Mouse (Mus musculus): ENCODE results near the gene Kif3a. TPM values are rescaled to one million over a fixed set of nuclear protein-coding genes. Genes with fewer than 3 reads are reported as not detected.
A peak's percentile ranks its signal among the peaks of the same experiment; 100 is the strongest.

Kif3a gene
- total and polyA plus RNA-seq, 3 experiments, result 7.7 to 26.5 (median 18.3) TPM

- TF ChIP-seq MAFK (IDR thresholded peaks at IDR 0.05; ENCODE audit: insufficient replicate concordance, low read length), result no peak
- TF ChIP-seq ELF1 (IDR thresholded peaks at IDR 0.05; ENCODE audit: low read depth, low read length), result 0 out of 2 replicates have a peak, but pooled peaks have one; percentile 37
- 0 out of 2 replicates have a peak, but pooled peaks have one; percentile 9 for TF ChIP-seq RCOR1 (conservative IDR thresholded peaks at IDR 0.05; ENCODE audit: low read depth, low read length)
- TF ChIP-seq MAX (IDR thresholded peaks at IDR 0.05; ENCODE audit: low read length), result peak; percentile 49; the same call in 1 of the 2 replicates
- no peak for TF ChIP-seq ZKSCAN1 (IDR thresholded peaks at IDR 0.05; ENCODE audit: borderline replicate concordance, low read depth, low read length)
- peak; percentile 83 for TF ChIP-seq MEF2A (IDR thresholded peaks at IDR 0.05; ENCODE audit: borderline replicate concordance, low read depth, low read length)
- no peak for TF ChIP-seq SMC3 (IDR thresholded peaks at IDR 0.05; ENCODE audit: low read depth, low read length)
- peak; percentile 10; the same call in 1 of the 2 replicates for TF ChIP-seq IRF4 (IDR thresholded peaks at IDR 0.05; ENCODE audit: low read depth, low read length)
- peak; percentile 17; the same call in 1 of the 2 replicates for TF ChIP-seq SIN3A (IDR thresholded peaks at IDR 0.05; ENCODE audit: low read length)
- 0 out of 2 replicates have a peak, but pooled peaks have one; percentile 15 for TF ChIP-seq TBP (conservative IDR thresholded peaks at IDR 0.05; ENCODE audit: low read depth, low read length)
- TF ChIP-seq ZMIZ1 (IDR thresholded peaks at IDR 0.05; ENCODE audit: low read depth, low read length), result peak; percentile 23
- 0 out of 2 replicates have a peak, but pooled peaks have one; percentile 13 for TF ChIP-seq MAZ (IDR thresholded peaks at IDR 0.05; ENCODE audit: low read depth, low read length)
- TF ChIP-seq MYC (IDR thresholded peaks at IDR 0.05; ENCODE audit: low read depth, low read length), result 0 out of 2 replicates have a peak, but pooled peaks have one; percentile 21
- TF ChIP-seq NELFE (IDR thresholded peaks at IDR 0.05; ENCODE audit: low read depth, low read length), result peak; percentile 24; the same call in 1 of the 2 replicates
- peak; percentile 74 for TF ChIP-seq ETS1 (conservative IDR thresholded peaks at IDR 0.05; ENCODE audit: low read depth, low read length)
- no peak for TF ChIP-seq POLR2AphosphoS2 (IDR thresholded peaks at IDR 0.05; ENCODE audit: low read depth, low read length)
- TF ChIP-seq TCF12 (IDR thresholded peaks at IDR 0.05; ENCODE audit: low read depth, low read length), result peak; percentile 71; the same call in 1 of the 2 replicates
- peak; percentile 85 for TF ChIP-seq BHLHE40 (IDR thresholded peaks at IDR 0.05; ENCODE audit: low read depth, low read length)
- TF ChIP-seq KAT2A (IDR thresholded peaks at IDR 0.05; ENCODE audit: insufficient replicate concordance, low read length), result 0 out of 2 replicates have a peak, but pooled peaks have one; percentile 56
- TF ChIP-seq CTCF (conservative IDR thresholded peaks at IDR 0.05 in 1 of 2, IDR thresholded peaks at IDR 0.05 in 1 of 2; ENCODE audit: low read depth in 2 of 2, low read length in 2 of 2), result 0 out of 4 replicates have a peak, but pooled peaks of 1 of the 2 experiments have one; percentile 9
- no peak for TF ChIP-seq ZNF384 (IDR thresholded peaks at IDR 0.05; ENCODE audit: low read depth, low read length)
- no peak for TF ChIP-seq USF1 (IDR thresholded peaks at IDR 0.05; ENCODE audit: low read depth, low read length)
- peak; percentile 57; the same call in 1 of the 2 replicates for TF ChIP-seq CHD2 (IDR thresholded peaks at IDR 0.05; ENCODE audit: low read length)
- no peak for TF ChIP-seq USF2 (conservative IDR thresholded peaks at IDR 0.05; ENCODE audit: low read depth, low read length)
- 0 out of 2 replicates have a peak, but pooled peaks have one; percentile 13 for TF ChIP-seq EP300 (IDR thresholded peaks at IDR 0.05; ENCODE audit: low read length)
- peak; percentile 51; the same call in 1 of the 2 replicates for TF ChIP-seq MXI1 (IDR thresholded peaks at IDR 0.05; ENCODE audit: low read depth, low read length)
- peak; percentile 52 for TF ChIP-seq NRF1 (IDR thresholded peaks at IDR 0.05; ENCODE audit: low read depth, low read length)
- TF ChIP-seq POLR2A (IDR thresholded peaks at IDR 0.05; ENCODE audit: low read depth, low read length), result peak; percentile 45; the same call in 1 of the 2 replicates
- Histone ChIP-seq H3K79me2 (replicated peaks; ENCODE audit: control insufficient read depth, extremely low read depth, insufficient read depth, poor library complexity, severe bottlenecking) (no peaks in the 10 kb centered on the region), H3K4me2 (ENCODE audit: insufficient read depth, low read depth, poor library complexity, severe bottlenecking) (peak overlapping the region; percentile 93), H3K9ac (ENCODE audit: insufficient read depth, low read depth) (peak overlapping the region; percentile 64), H3K4me3 (replicated peaks in 1 of 3; ENCODE audit: low read depth in 2 of 3, low read length in 2 of 3, poor library complexity in 1 of 3) (peak overlapping the region; percentile 0 to 42 (median 28)), H3K9me3 (replicated peaks; ENCODE audit: low read length) (no peaks in the 10 kb centered on the region), H3K27me3 (replicated peaks) (no peaks in the 10 kb centered on the region), H3K36me3 (replicated peaks in 1 of 2; ENCODE audit: control insufficient read depth in 1 of 2, insufficient read depth in 1 of 2, low read length in 1 of 2) (peaks cover 0 to 16% of the 10 kb centered on the region in 2 experiments), H3K27ac (ENCODE audit: insufficient read depth, low read depth) (peak overlapping the region; percentile 92), H3K4me1 (ENCODE audit: control insufficient read depth in 1 of 2, insufficient read depth in 2 of 2) (peaks cover 45 to 84% of the 10 kb centered on the region in 2 experiments)
- DNase-seq (ENCODE audit: extremely low read depth), result peak; percentile 85
- dilution Hi-C loops (cut with MboI; ENCODE audit: extremely low pct_ligation_motif_present, extremely low pct_unique_long_range_greater_than_20kb, low sequenced_read_pairs) (no loop called here), in situ Hi-C loops (cut with MboI; ENCODE audit: low pct_ligation_motif_present, low pct_unique_long_range_greater_than_20kb, low sequenced_read_pairs) (no loop called here)
Observed at GRCm38 (mm10) chr11:53636183-53636646, 69.0 kb downstream of the Kif3a start.
